Mouse (Mus musculus) cerebellum, adult 2 months (tissue): ENCODE data around the gene Sema4a.

ENCODE experiments used
- CTCF ChIP-seq: fragments of 200-500 bp; IDR thresholded peaks from 2 replicates; pipeline ENCODE4 v1.5.1; 2011; ENCODE audit warnings: low read depth, mild to moderate bottlenecking, control low read depth, low read length, moderate library complexity, borderline replicate concordance; ENCODE audit not compliant: insufficient read depth
- POLR2A ChIP-seq: fragments of 200-500 bp; IDR thresholded peaks from 2 replicates; pipeline ENCODE4 v1.6.1; 2011; ENCODE audit warnings: low read length, control low read depth, borderline replicate concordance; ENCODE audit not compliant: insufficient read depth

- TF ChIP-seq CTCF (no peak), POLR2A (no peak)
Observed at GRCm38 (mm10) chr3:88460983-88461696, at the start of gene Sema4a.
